Mouse (Mus musculus) megakaryocyte, embryonic 14.5 days (primary cell): ENCODE results near the gene Ttll6.

Experiments
- FLI1 ChIP-seq: IDR thresholded peaks from 2 replicates; pipeline ENCODE4 v1.6.1; 2012; ENCODE audit warnings: low read length, inconsistent platforms, mixed read lengths
- GATA1 ChIP-seq: IDR thresholded peaks from 3 replicates; pipeline ENCODE4 v1.6.1; 2012; ENCODE audit warnings: mixed read lengths, low read length, inconsistent platforms, borderline replicate concordance

- no peak for TF ChIP-seq GATA1
- no peak for TF ChIP-seq FLI1
Observed at GRCm38 (mm10) chr11:96204351-96204750, 70.8 kb downstream of the Ttll6 start.
